Mouse (Mus musculus) CD4-positive, CD25-positive, alpha-beta regulatory T cell, adult 2 months (primary cell): ENCODE results near the gene Tmem51.
"Not testable (repeated sequence)": the region's sequence is repeated elsewhere in the genome, so short reads cannot be mapped to it uniquely, and the experiment has no call there.

ENCODE experiments used
- DNase-seq: peaks from one replicate; pipeline ENCODE4 v3.0.0-alpha.2; 2012; ENCODE audit warnings: low read depth, low spot score

Tmem51 gene

DNA sequence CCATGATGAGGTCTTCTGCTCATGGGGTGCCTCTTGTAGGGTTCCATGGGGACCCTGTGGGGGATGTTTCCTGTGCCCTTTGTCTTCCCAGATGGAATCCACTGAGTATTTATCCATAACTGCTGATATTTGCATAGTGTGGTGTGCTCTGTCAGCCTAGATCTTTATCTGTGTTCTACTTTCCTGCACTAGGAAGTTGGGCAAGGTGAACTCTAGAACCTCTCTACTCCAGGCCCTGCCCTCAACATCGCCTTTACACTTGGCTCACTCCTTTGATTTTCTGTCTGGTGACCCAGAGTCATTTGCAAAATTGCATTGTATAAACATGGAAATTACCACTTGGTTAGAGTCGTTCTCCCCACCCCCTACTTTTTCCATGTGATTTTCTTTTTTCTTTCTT, 59.6 kb downstream of the Tmem51 start:
- no peak for DNase-seq

- DNase-seq, result no peak
Observed at GRCm38 (mm10) chr4:142023166-142023565, 60.9 kb downstream of the Tmem51 start.

- DNase-seq, result peak; percentile 28
Observed at GRCm38 (mm10) chr4:142017686-142018085, 66.4 kb downstream of the Tmem51 start.

- DNase-seq, result peak; percentile 82
Observed at GRCm38 (mm10) chr4:142014659-142015608, 69.2 kb downstream of the Tmem51 start, which contains the start of gene Fhad1. TSS of gene Fhad1 (minus strand) at chr4:142015082.

DNA sequence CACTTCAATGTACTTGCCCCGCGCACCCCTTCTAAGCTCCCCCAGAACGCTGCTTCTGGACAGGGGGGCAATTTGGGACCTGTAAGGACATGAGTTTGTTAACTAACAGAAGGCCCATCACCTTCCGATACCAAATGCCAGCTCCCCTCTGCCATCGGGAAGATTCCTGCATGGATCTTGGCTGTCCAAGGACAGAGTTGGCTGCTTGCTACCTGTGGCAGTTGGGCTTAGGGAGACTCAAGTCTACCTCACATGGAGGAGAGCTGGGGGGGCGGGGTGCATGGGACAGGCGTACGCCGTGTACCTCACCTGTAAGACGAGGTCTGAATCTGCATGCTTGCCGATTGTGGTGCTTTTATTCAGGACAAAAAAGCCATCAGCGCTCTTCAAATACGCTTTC, 72.9 kb downstream of the Tmem51 start:
- DNase-seq, result no peak

- DNase-seq, result peak; percentile 18
Observed at GRCm38 (mm10) chr4:142010441-142010840, 73.7 kb downstream of the Tmem51 start.

DNA sequence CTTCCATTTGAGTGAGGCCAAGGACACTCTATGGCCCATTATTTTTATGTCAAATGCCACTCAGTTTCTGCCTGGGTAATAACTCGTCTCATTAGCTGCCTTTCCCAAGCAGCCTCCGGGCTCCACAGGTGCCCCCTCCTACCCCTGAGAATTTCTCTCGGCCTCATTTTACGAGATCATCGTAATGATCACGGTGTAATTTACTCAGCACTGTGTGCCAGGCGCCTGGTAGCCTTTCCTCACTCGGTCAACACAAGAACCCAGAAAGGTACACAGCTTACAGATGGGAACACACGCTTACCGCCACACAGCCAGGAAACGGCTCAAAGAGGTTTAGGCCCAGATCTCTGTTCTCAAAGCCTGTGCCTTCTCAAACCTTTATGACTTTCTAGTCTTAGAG, 75.9 kb downstream of the Tmem51 start:
- DNase-seq, result no peak

DNA sequence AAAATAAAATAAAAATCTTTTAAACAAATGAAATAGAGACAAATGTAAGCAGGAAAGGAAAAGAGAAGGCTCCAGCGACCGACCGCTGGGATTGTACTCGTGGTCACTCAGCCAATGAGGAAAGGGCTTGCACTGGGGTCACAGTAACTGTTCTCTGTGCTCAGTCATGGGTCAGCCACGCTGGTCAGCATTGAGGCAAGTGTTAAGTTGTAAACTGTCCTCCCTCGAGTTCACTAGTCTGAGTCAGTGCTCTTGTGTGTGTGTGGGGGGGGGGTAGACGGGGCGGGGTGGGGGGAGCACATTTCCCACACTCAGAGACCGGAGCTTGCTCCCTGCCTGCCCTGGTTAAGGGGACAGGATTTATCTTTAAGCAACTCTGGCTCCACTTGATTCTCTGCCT, 83.5 kb downstream of the Tmem51 start:
- DNase-seq, result no peak

GRCm38 (mm10) chr4:141999494-142000074, 84.5 kb downstream of the Tmem51 start:
- DNase-seq, result no peak

DNA sequence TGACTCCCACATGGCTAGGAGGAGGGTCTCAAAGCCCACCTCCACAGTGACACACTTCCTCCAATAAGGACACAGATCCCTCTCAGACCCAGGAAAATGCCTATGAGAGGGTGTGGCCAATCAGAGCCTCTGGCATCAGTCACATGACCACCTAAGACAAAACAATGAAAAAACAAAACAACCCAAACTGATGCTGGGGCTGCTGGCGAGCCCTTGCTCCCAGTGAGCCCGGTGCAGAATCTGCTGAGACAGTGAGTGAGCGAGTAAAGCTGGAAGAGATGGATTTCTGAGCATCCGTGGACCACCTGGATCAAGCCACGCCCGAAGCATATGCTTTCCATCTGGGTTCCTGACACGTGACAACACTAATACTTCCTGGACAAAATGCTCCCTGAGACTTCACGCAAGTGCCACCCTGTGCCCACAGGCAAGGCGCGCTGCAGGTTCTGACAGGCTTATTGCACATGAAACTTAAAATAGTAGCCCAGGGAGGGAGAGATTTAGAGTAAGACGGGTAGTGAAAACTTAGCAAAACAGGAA, 85.8 kb downstream of the Tmem51 start:
- DNase-seq, result peak; percentile 47

GRCm38 (mm10) chr4:141996880-141997279, 87.2 kb downstream of the Tmem51 start:
- DNase-seq, result no peak

- no peak for DNase-seq
Observed at GRCm38 (mm10) chr4:141996086-141996485, 88.0 kb downstream of the Tmem51 start.

DNA sequence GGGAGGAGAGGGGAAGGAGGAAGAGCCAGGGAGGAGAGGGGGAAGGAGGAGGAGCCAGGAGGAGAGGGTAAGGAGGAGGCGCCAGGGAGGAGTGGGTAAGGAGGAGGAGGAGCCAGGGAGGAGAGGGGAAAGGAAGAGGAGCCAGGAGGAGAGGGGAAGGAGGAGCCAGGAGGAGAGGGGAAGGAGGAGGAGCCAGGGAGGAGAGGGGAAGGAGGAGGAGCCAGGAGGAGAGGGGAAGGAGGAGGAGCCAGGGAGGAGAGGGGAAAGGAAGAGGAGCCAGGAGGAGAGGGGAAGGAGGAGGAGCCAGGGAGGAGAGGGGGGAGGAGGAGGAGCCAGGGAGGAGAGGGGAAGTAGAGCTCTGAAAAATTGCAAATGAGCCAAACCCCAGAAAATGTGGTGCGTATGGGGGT, 90.0 kb downstream of the Tmem51 start:
- DNase-seq, result not testable (repeated sequence)

DNA sequence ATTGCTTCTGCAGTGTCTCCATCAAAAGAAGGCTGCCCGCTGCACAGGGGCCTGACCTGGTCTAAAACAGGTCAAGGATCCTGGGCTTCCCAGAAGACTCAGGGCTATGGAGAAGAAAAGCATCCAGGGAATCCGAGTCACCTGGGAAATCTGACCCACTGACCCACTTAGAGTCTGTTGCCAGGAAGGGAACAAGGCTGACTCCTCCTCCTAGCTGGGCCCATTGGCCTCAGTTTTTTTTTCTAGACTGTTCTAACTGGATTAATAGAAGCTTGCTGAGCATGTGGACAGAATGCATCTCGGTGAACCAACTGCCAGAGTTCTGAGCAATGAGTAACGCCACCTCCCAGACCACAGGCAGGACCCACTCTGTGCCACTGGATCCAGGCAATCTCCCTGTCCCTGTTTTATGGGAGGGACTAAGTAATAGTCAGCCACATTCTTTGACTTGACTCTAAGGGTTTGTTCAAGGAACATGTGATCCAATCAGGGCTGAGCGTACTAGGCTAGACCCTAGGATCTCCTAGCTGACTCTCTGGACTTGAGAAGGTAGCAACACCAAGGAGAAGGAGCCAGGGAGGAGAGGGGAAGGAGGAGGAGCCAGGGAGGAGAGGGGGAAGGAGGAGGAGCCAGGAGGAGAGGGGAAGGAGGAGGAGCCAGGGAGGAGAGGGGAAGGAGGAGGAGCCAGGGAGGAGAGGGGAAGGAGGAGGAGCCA, 90.6 kb downstream of the Tmem51 start:
- DNase-seq, result no peak

GRCm38 (mm10) chr4:141992530-141993204, 91.4 kb downstream of the Tmem51 start:
- no peak for DNase-seq

DNA sequence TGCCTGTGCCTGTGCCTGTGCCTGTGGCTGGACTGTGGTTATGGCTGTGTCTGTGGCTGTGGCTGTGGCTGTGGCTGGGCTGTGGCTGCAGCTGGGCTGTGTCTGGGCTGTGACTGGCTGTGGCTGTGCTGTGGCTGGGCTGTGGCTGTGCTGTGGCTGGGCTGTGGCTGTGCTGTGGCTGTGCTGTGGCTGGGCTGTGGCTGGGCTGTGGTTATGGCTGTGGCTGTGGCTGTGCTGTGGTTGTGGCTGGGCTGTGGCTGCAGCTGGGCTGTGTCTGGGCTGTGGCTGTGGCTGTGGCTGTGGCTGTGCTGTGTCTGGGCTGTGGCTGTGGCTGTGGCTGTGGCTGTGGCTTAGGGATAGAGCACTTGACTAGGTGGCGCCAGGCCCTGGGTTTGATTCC, 95.9 kb downstream of the Tmem51 start:
- no peak for DNase-seq

- no peak for DNase-seq
Observed at GRCm38 (mm10) chr4:141983689-141984088, 100.4 kb downstream of the Tmem51 start.

GRCm38 (mm10) chr4:141981475-141981874, 102.6 kb downstream of the Tmem51 start:
- DNase-seq, result no peak
